Mouse (Mus musculus): ENCODE data around the gene Pon2.

DNA sequence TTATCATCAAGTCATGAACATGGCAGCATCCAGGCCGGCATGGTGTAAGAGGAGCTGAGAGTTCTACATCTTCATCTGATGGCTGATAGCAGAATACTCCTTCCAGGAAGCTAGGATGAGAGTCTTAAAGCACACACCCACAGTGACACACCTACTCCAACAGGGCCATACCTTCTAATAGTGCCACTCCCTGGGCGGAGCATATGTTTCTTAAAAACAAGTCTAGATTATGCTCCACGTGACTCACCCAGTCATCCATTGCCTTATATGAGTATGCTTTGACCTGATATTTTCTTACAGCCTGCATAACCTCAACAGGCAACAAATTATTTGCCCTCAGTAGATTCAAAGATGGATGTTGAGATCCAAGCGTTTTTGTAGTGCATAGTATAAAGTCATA lies 80.1 kb downstream of the Pon2 start:
- no peak for TF ChIP-seq GATA1 (IDR thresholded peaks at IDR 0.05; ENCODE audit: borderline replicate concordance, low read length)
- no peak for TF ChIP-seq FLI1 (IDR thresholded peaks at IDR 0.05; ENCODE audit: low read length)

Data from megakaryocyte, embryonic 14.5 days (primary cell).